Mouse (Mus musculus): ENCODE data around the gene Aars2. TPM values are rescaled to one million over a fixed set of nuclear protein-coding genes. Genes with fewer than 3 reads are reported as not detected.

Aars2 gene
- polyA plus RNA-seq, 1 experiment from 2014 or later = 10.4 TPM

- H3K4me2 ChIP-seq (ENCODE audit: low read length) = peak within 1 kb of the TSS; percentile 60
- H3K36me3 ChIP-seq (ENCODE audit: control insufficient read depth, insufficient read depth, low read length) = peaks cover 10% of the 10 kb centered on the region
- H3K4me1 ChIP-seq (ENCODE audit: control insufficient read depth, insufficient read depth, low read length) = no peaks in the 10 kb centered on the region; the same call in 1 of the 2 replicates
- 0% methylated on average over 21 of the region's 21 CpGs for WGBS
- peak; percentile 86 for ATAC-seq
- H3K27ac ChIP-seq (ENCODE audit: low read depth, low read length) = no peak within 1 kb of the TSS
- peak within 1 kb of the TSS; percentile 58 for H3K9ac ChIP-seq (ENCODE audit: low read length)
- peak within 1 kb of the TSS; percentile 25 for H3K4me3 ChIP-seq (ENCODE audit: low read depth, low read length)
- H3K9me3 ChIP-seq (replicated peaks; ENCODE audit: control insufficient read depth, low read length) = no peaks in the 10 kb centered on the region
- H3K27me3 ChIP-seq (replicated peaks; ENCODE audit: control insufficient read depth, insufficient read depth, low read length) = peaks cover 11% of the 10 kb centered on the region
- peak; percentile 81 for DNase-seq (ENCODE audit: low spot score)
Observed at GRCm38 (mm10) chr17:45523263-45523662, 16.6 kb downstream of the Aars2 start, which contains the start of gene Tcte1. Gene Tcte1 (plus strand): TSS chr17:45523434.

- Histone ChIP-seq H3K36me3 (ENCODE audit: control insufficient read depth, insufficient read depth, low read length) (peaks cover 6% of the 10 kb centered on the region; the same call in 1 of the 2 replicates), H3K4me1 (ENCODE audit: control insufficient read depth, insufficient read depth, low read length) (no peaks in the 10 kb centered on the region; the same call in 1 of the 2 replicates), H3K27me3 (replicated peaks; ENCODE audit: control insufficient read depth, insufficient read depth, low read length) (peaks cover 11% of the 10 kb centered on the region), H3K4me3 (ENCODE audit: low read depth, low read length) (no peak overlapping the region), H3K9me3 (replicated peaks; ENCODE audit: control insufficient read depth, low read length) (no peaks in the 10 kb centered on the region), H3K9ac (ENCODE audit: low read length) (no peak overlapping the region), H3K27ac (ENCODE audit: low read depth, low read length) (no peak overlapping the region), H3K4me2 (ENCODE audit: low read length) (no peak overlapping the region)
- ATAC-seq (no peak), DNase-seq (ENCODE audit: low spot score) (no peak)
- 73% methylated on average over 4 of the region's 4 CpGs for WGBS
Observed at GRCm38 (mm10) chr17:45524961-45525360, 18.3 kb downstream of the Aars2 start.

GRCm38 (mm10) chr17:45526571-45526970, 19.9 kb downstream of the Aars2 start:
- Histone ChIP-seq H3K4me1 (ENCODE audit: control insufficient read depth, insufficient read depth, low read length) (peaks cover 3% of the 10 kb centered on the region; the same call in 1 of the 2 replicates), H3K9me3 (replicated peaks; ENCODE audit: control insufficient read depth, low read length) (no peaks in the 10 kb centered on the region), H3K4me2 (ENCODE audit: low read length) (no peak overlapping the region), H3K9ac (ENCODE audit: low read length) (no peak overlapping the region), H3K27ac (ENCODE audit: low read depth, low read length) (no peak overlapping the region), H3K36me3 (ENCODE audit: control insufficient read depth, insufficient read depth, low read length) (no peaks in the 10 kb centered on the region), H3K27me3 (replicated peaks; ENCODE audit: control insufficient read depth, insufficient read depth, low read length) (peaks cover 11% of the 10 kb centered on the region), H3K4me3 (ENCODE audit: low read depth, low read length) (no peak overlapping the region)
- DNase-seq (ENCODE audit: low spot score) (no peak), ATAC-seq (no peak)
- 15% methylated on average over 5 of the region's 5 CpGs for WGBS

GRCm38 (mm10) chr17:45530346-45530782, 23.7 kb downstream of the Aars2 start:
- WGBS = 44% methylated on average over 13 of the region's 13 CpGs
- ATAC-seq = peak; percentile 89
- Histone ChIP-seq H3K4me1 (ENCODE audit: control insufficient read depth, insufficient read depth, low read length) (peaks cover 3% of the 10 kb centered on the region; the same call in 1 of the 2 replicates), H3K27ac (ENCODE audit: low read depth, low read length) (peak overlapping the region; percentile 40; the same call in 1 of the 2 replicates), H3K4me2 (ENCODE audit: low read length) (no peak overlapping the region; the same call in 1 of the 2 replicates), H3K9me3 (replicated peaks; ENCODE audit: control insufficient read depth, low read length) (no peaks in the 10 kb centered on the region), H3K9ac (ENCODE audit: low read length) (no peak overlapping the region), H3K27me3 (replicated peaks; ENCODE audit: control insufficient read depth, insufficient read depth, low read length) (peaks cover 2% of the 10 kb centered on the region; the same call in 1 of the 2 replicates), H3K36me3 (ENCODE audit: control insufficient read depth, insufficient read depth, low read length) (no peaks in the 10 kb centered on the region), H3K4me3 (ENCODE audit: low read depth, low read length) (no peak overlapping the region)
- peak; percentile 78 for DNase-seq (ENCODE audit: low spot score)

GRCm38 (mm10) chr17:45532896-45533295, 26.3 kb downstream of the Aars2 start:
- H3K36me3 ChIP-seq (ENCODE audit: control insufficient read depth, insufficient read depth, low read length) = no peaks in the 10 kb centered on the region
- H3K9ac ChIP-seq (ENCODE audit: low read length) = no peak overlapping the region
- H3K27ac ChIP-seq (ENCODE audit: low read depth, low read length) = no peak overlapping the region
- ATAC-seq (no peak), DNase-seq (ENCODE audit: low spot score) (no peak)
- H3K27me3 ChIP-seq (replicated peaks; ENCODE audit: control insufficient read depth, insufficient read depth, low read length) = peaks cover 3% of the 10 kb centered on the region; the same call in 1 of the 2 replicates
- peaks cover 3% of the 10 kb centered on the region; the same call in 1 of the 2 replicates for H3K4me1 ChIP-seq (ENCODE audit: control insufficient read depth, insufficient read depth, low read length)
- 51% methylated on average over 15 of the region's 15 CpGs for WGBS
- no peak overlapping the region for H3K4me2 ChIP-seq (ENCODE audit: low read length)
- H3K4me3 ChIP-seq (ENCODE audit: low read depth, low read length) = no peak overlapping the region
- H3K9me3 ChIP-seq (replicated peaks; ENCODE audit: control insufficient read depth, low read length) = no peaks in the 10 kb centered on the region

GRCm38 (mm10) chr17:45536264-45536663, 29.6 kb downstream of the Aars2 start:
- ATAC-seq (0 out of 2 replicates have a peak, but pooled peaks have one; percentile 45), DNase-seq (ENCODE audit: low spot score) (no peak)
- no peak overlapping the region for H3K27ac ChIP-seq (ENCODE audit: low read depth, low read length)
- WGBS = 11% methylated on average over 5 of the region's 5 CpGs
- H3K27me3 ChIP-seq (replicated peaks; ENCODE audit: control insufficient read depth, insufficient read depth, low read length) = peaks cover 3% of the 10 kb centered on the region; the same call in 1 of the 2 replicates
- H3K9ac ChIP-seq (ENCODE audit: low read length) = peak overlapping the region; percentile 25; the same call in 1 of the 2 replicates
- no peaks in the 10 kb centered on the region for H3K36me3 ChIP-seq (ENCODE audit: control insufficient read depth, insufficient read depth, low read length)
- no peak overlapping the region for H3K4me3 ChIP-seq (ENCODE audit: low read depth, low read length)
- no peak overlapping the region for H3K4me2 ChIP-seq (ENCODE audit: low read length)
- H3K4me1 ChIP-seq (ENCODE audit: control insufficient read depth, insufficient read depth, low read length) = no peaks in the 10 kb centered on the region
- no peaks in the 10 kb centered on the region for H3K9me3 ChIP-seq (replicated peaks; ENCODE audit: control insufficient read depth, low read length)

- no peak overlapping the region for H3K9ac ChIP-seq (ENCODE audit: low read length)
- no peak overlapping the region for H3K4me2 ChIP-seq (ENCODE audit: low read length)
- DNase-seq (ENCODE audit: low spot score) = no peak
- no peak overlapping the region for H3K4me3 ChIP-seq (ENCODE audit: low read depth, low read length)
- H3K9me3 ChIP-seq (replicated peaks; ENCODE audit: control insufficient read depth, low read length) = no peaks in the 10 kb centered on the region
- WGBS = 58% methylated on average over 4 of the region's 4 CpGs
- H3K4me1 ChIP-seq (ENCODE audit: control insufficient read depth, insufficient read depth, low read length) = no peaks in the 10 kb centered on the region
- ATAC-seq = no peak
- H3K27me3 ChIP-seq (replicated peaks; ENCODE audit: control insufficient read depth, insufficient read depth, low read length) = peaks cover 3% of the 10 kb centered on the region; the same call in 1 of the 2 replicates
- no peak overlapping the region for H3K27ac ChIP-seq (ENCODE audit: low read depth, low read length)
- H3K36me3 ChIP-seq (ENCODE audit: control insufficient read depth, insufficient read depth, low read length) = peaks cover 4% of the 10 kb centered on the region
Observed at GRCm38 (mm10) chr17:45538394-45538793, 31.8 kb downstream of the Aars2 start.

GRCm38 (mm10) chr17:45539664-45540063, 33.0 kb downstream of the Aars2 start:
- DNase-seq (ENCODE audit: low spot score) (no peak), ATAC-seq (no peak)
- peaks cover 5% of the 10 kb centered on the region; the same call in 1 of the 2 replicates for H3K27me3 ChIP-seq (replicated peaks; ENCODE audit: control insufficient read depth, insufficient read depth, low read length)
- peaks cover 11% of the 10 kb centered on the region for H3K4me1 ChIP-seq (ENCODE audit: control insufficient read depth, insufficient read depth, low read length)
- H3K9ac ChIP-seq (ENCODE audit: low read length) = no peak overlapping the region
- no peak overlapping the region for H3K27ac ChIP-seq (ENCODE audit: low read depth, low read length)
- no peak overlapping the region for H3K4me2 ChIP-seq (ENCODE audit: low read length)
- 78% methylated on average over 21 of the region's 21 CpGs for WGBS
- H3K4me3 ChIP-seq (ENCODE audit: low read depth, low read length) = no peak overlapping the region
- H3K36me3 ChIP-seq (ENCODE audit: control insufficient read depth, insufficient read depth, low read length) = peaks cover 17% of the 10 kb centered on the region
- H3K9me3 ChIP-seq (replicated peaks; ENCODE audit: control insufficient read depth, low read length) = no peaks in the 10 kb centered on the region

- ATAC-seq (no peak), DNase-seq (ENCODE audit: low spot score) (no peak)
- Histone ChIP-seq H3K36me3 (ENCODE audit: control insufficient read depth, insufficient read depth, low read length) (peaks cover 42% of the 10 kb centered on the region), H3K4me1 (ENCODE audit: control insufficient read depth, insufficient read depth, low read length) (peaks cover 26% of the 10 kb centered on the region), H3K4me3 (ENCODE audit: low read depth, low read length) (no peak overlapping the region), H3K9me3 (replicated peaks; ENCODE audit: control insufficient read depth, low read length) (no peaks in the 10 kb centered on the region), H3K4me2 (ENCODE audit: low read length) (no peak overlapping the region), H3K9ac (ENCODE audit: low read length) (no peak overlapping the region), H3K27me3 (replicated peaks; ENCODE audit: control insufficient read depth, insufficient read depth, low read length) (peaks cover 27% of the 10 kb centered on the region), H3K27ac (ENCODE audit: low read depth, low read length) (no peak overlapping the region)
- 36% methylated on average over 6 of the region's 6 CpGs for WGBS
Observed at GRCm38 (mm10) chr17:45542129-45542528, 35.5 kb downstream of the Aars2 start.
